Mouse (Mus musculus) adipocyte (in vitro differentiated cells): ENCODE measurements around the gene Sun1.
A peak's percentile ranks its signal among the peaks of the same experiment; 100 is the strongest.

Source experiments
- DNase-seq: peaks from one replicate; pipeline ENCODE4 v3.0.0-alpha.2; 2016; ENCODE audit warnings: low spot score

The Sun1 gene

DNA sequence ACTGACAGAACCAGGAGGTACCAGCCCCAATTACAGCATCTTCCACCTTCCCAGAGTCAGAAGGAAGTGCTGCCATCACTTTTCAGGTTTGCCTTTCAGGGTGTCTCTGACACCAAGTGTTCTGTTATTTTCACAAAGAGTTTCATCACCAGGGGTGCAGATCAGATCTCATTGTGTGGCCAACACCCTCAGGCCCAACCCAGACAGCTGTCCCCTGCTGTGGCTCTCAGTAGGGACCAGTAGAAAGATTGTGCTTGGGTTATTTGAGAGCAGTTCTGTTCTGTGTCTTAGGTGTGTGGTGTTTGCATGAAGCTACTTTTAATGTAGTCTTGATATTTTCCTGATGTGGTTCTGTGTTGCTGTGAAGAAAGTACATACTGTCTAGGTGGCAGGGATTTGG, 7.7 kb downstream of the Sun1 start:
- no peak for DNase-seq

GRCm38 (mm10) chr5:139208871-139209684, 8.6 kb downstream of the Sun1 start:
- peak; percentile 57 for DNase-seq

- DNase-seq = no peak
These were observed 9.2 kb downstream of the Sun1 start for GRCm38 (mm10) chr5:139209685-139210026.

GRCm38 (mm10) chr5:139211737-139212385, 11.4 kb downstream of the Sun1 start:
- DNase-seq = no peak

- no peak for DNase-seq
These were observed 13.9 kb downstream of the Sun1 start for GRCm38 (mm10) chr5:139214298-139214697.

DNA sequence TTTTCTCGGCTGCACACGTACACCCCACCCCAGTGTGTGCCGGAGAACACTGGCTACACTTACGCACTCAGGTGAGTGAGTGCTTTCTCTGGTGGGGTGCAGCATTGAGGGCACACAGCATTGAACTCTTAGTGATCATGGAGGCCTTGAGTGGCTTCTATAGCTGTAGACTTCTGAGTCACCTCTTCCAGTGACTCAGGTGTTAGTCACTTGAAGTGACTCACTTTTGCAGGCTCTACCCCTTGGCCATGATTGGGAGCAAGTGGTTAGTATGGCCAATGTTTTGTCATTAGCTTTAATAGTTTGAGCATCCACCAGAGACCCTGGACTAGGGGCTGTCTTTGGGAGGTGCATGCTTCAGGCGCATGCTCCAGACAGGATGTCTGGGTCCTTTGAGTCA, 14.7 kb downstream of the Sun1 start:
- DNase-seq = no peak

- no peak for DNase-seq
These were observed 15.7 kb downstream of the Sun1 start for GRCm38 (mm10) chr5:139216121-139216520.

DNA sequence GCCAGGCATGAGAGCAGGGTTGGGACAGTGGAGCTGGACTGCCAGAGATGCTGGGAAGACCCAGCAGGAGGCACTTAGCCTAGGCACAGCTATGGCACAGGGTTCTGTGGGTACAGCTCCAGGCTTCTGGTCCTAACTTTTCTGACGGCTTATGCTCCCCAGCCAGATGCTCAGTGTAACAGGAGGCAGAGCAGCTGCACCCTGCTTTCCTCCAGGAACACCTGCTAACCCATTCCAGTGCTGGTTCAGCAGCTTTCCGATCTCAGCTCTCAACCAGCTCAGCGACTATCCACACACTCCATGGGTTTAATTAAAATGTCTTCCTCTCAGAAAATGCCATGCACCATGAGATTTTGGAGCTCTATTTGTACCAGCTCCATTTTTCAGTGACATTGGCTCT, 16.3 kb downstream of the Sun1 start:
- no peak for DNase-seq

DNA sequence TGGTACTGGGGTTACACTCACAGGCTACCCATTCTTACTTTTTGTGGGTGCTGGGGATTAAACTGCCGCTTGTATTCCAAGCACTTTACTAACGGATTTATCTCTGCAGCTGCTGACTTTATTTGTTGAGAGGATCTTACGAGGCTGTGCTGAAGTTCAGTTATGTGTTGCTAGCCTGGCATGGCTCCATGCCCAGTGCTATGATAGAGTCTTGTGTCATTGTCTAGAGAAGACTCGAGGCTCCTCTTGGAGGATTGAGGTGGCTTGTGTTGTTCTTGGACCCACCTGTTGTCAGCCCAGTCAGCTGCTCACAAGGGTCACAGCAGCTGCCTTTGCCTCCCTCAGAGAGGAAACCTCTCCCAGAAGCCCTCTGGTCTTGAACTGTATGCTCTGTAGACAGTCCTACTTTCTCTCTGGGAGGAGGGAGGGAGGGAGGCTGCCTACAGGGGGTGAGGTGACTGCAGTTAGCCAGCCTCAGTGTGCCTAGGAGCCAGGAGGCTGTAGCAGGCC, 19.6 kb downstream of the Sun1 start:
- peak; percentile 77 for DNase-seq

DNA sequence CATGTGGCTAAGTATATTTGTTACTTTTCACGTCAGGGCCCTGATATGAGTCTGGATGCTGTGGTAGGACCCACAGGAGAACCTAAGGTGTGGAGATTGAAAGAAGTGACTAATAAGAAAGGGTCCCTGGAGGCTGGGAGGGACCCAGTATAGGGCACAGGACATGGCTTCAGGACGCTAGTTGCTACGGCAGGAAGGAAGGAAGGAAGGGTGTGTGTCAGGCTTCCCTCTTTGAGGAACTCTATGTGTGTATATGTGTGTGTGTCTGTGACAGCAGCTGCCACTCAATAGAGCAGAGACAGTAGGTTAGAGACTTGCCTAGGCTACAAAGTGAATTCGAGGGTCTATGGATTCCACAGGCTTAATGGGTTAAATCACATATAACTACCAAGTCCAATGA, 20.2 kb downstream of the Sun1 start:
- DNase-seq = no peak

DNA sequence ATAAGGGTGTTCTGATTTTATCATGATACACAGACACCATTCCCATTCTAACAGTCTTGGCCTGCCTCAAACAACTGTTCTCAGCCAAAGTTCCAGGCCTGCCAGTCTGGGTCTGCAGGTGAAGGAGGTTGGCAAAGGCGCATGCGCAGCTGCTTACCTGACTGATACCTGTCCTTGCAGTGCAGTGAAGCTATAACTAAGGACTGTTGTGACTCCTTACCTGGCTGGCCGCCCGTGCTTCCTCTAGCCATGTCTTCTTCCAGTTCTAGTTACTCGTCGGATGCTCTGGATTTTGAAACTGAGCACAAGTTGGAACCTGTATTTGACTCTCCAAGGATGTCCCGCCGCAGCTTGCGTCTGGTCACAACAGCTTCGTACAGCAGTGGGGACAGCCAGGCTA, 22.9 kb downstream of the Sun1 start:
- DNase-seq = no peak

DNA sequence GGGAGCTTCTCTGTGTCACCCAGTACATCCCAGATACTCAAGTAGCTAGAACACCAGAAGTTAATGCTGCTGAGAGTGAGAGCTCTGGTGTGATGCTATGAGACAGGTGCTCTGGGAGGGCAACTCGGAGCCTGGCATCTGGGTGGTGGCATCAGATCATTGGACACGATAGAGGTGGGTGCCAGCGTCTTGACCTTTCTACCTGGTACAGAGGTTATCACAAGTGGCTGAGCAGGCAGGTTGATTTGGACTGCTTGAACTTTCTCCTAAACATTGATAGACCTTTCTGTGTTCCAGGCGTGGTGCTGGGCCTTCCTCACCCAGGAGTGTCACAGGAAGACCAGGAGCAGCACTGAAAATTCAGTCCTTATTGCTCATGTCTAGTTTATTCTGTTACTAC, 26.8 kb downstream of the Sun1 start:
- no peak for DNase-seq

DNA sequence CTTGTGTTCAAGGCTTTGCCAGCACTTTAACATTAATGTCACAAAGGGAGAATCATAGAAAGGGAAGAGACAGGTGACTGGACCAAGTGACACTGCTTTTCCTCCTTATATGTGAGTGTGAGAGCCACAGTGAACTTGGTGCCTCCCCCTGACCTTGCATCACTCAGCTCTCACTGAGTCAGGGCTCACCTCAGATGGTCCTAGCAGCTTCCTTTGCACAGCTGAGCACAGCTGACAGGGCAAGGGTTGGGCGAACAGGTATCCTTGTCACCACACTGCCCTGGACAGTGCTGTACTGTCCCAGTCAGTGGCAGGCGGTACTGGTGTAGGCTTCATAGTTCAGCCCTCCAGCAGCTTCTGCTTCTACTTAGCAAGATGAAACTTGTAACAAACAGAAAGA, 27.2 kb downstream of the Sun1 start:
- no peak for DNase-seq

DNA sequence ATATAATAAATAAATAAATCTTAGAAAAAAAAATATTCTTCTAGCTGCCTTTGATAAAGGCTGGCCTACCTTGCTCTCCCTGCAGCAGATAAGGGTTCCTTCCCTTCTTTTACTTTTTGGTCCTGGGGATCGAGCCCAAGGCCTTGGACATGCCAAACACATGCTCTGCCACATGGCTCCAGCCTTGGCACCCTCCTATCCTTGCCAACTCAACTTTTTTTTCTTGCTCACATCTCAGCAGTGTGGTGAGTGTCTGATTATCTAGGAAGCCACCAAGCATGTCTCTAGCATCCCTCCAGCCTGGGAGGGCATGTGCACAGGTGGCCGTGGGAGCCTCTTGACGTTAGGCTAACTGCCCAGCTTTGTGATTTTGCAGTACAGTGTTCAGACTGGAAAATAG, 27.9 kb downstream of the Sun1 start:
- DNase-seq = no peak

- no peak for DNase-seq
These were observed 29.3 kb downstream of the Sun1 start for GRCm38 (mm10) chr5:139229716-139230115.

DNA sequence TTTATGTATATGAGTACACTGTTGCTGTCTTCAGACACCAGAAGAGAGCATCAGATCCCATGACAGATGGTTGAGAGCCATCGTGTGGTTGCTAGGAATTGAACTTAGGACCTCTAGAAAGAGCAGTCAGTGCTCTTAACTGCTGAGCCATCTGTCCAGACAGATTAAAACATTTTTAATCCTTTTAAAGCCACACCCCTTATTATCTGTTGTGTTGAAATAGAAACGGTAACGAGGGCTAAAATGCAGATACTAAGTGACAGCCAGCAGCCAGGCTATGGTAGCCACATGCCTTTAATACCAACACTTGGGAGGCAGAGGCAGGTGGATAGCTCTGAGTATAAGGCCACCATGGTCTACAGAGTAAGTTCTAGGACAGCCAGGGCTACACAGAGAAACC, 31.6 kb downstream of the Sun1 start:
- no peak for DNase-seq

DNA sequence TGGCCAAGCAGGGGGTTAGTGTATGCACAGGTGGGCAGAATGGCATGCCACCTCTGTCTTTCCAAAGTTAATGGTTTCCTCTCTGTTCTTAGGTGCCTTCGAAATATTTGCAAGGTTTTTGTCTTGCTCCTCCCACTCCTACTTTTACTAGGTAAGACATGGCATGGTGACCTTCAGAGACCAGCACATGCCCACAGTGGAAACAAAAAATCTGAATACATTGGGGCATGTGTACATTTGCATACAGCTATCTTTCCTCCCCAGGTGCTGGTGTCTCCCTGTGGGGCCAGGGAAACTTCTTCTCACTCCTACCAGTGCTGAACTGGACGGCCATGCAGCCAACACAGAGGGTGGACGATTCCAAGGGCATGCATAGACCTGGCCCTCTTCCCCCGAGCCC, 34.0 kb downstream of the Sun1 start:
- no peak for DNase-seq

DNA sequence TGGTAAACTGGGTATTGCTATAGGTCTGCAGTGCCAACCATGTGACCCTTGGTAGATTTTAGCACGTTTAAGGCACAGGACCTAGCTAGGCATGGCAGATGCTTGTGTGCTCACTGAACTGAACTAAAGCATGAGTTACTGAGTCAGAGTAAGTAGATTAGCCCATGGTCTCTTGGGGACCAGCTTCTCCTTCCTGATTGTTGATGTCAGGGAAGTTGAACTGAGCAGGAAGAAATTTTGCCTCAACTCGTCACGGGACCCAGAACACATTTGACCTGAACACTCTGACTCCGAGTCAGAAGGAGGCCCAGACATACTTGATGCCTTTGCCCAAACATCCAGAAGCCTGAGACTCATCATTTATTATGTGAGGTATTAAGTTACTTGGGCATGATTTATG, 37.0 kb downstream of the Sun1 start:
- DNase-seq = no peak

GRCm38 (mm10) chr5:139241022-139241761, 40.8 kb downstream of the Sun1 start:
- DNase-seq = no peak

DNA sequence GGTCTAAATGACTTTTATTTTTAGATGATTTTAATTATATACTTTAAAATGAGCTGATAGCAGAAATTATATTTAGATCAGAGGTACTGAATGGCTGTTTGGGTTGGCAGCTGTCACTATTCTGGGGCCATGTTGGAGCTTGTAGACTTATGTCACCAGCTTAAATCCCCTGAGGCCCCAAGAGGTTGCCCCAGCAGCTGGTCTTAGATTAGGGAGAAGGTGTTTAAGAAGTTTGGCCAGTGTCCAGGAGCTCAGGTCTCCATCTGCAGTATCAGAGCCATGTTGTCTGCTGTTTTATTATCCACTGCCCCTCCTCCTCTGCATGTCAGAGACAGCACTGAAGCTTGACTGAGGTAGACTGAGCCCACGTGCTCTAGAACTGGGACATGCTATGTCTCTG, 42.9 kb downstream of the Sun1 start:
- DNase-seq = no peak

- no peak for DNase-seq
These were observed 47.3 kb downstream of the Sun1 start for GRCm38 (mm10) chr5:139247767-139248166.

GRCm38 (mm10) chr5:139248846-139249245, 48.4 kb downstream of the Sun1 start:
- DNase-seq = no peak

- no peak for DNase-seq
These were observed 50.8 kb downstream of the Sun1 start for GRCm38 (mm10) chr5:139251279-139251678.
